Mouse (Mus musculus): ENCODE data around the gene Sf3a1. TPM values are rescaled to one million over a fixed set of nuclear protein-coding genes. Genes with fewer than 3 reads are reported as not detected.

Sf3a1 gene
- 23.1 TPM for polyA plus RNA-seq (2014; fragmentation: Illumina TruSeq; extraction: RNeasy Lipid Tissue Mini Kit (QIAGEN cat#74804); ENCODE audit: low read depth, low replicate concordance)

DNA sequence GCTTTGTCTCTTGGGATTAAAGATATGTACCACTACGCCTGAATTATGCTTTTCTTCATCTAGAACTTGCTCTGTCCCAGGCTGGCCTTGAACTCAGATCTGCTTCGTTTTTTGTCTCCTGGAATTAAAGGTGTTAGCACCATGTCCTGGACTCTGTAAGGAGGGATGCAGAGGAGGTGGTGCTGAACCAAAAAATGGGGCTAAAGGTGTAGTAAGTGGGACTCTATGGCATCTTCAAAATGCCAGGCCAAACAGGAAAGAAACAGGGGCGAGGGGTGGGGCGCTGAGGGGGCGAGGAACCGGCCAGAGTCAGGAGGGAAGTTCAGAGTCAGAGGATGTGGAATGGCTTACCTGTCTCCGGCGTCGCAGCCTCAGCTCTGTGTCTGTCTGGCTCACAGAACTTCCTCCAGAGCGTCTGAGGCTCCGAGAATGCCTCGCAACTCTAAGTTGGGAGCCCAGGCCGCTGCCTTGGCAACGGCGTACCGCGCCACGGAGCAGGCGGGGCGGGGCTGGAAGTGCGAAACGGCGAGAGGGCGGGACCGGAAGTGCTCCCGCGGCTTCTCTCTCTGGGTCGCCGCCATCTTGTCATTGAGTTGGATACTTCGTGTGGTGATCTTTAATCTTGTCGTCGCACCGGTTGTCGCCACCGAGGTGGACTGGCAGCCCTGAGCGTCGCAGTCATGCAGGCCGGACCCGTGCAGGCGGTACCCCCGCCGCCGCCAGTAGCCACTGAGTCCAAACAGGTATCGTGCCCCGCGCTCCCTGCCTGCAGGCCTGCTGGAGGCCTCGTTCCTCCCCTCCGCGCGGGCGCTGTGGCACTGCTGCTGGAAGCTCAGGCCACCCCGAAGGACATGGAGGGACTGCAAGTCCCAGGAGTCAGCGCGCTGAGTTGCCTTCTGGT is at the start of gene Sf3a1, which contains the start of gene Ccdc157:
Gene Sf3a1, plus strand, starts transcription at position 543 of the 901 bp plus-strand sequence.
Gene Ccdc157, minus strand, starts transcription at position 486 of the 901 bp plus-strand sequence.

DNA sequence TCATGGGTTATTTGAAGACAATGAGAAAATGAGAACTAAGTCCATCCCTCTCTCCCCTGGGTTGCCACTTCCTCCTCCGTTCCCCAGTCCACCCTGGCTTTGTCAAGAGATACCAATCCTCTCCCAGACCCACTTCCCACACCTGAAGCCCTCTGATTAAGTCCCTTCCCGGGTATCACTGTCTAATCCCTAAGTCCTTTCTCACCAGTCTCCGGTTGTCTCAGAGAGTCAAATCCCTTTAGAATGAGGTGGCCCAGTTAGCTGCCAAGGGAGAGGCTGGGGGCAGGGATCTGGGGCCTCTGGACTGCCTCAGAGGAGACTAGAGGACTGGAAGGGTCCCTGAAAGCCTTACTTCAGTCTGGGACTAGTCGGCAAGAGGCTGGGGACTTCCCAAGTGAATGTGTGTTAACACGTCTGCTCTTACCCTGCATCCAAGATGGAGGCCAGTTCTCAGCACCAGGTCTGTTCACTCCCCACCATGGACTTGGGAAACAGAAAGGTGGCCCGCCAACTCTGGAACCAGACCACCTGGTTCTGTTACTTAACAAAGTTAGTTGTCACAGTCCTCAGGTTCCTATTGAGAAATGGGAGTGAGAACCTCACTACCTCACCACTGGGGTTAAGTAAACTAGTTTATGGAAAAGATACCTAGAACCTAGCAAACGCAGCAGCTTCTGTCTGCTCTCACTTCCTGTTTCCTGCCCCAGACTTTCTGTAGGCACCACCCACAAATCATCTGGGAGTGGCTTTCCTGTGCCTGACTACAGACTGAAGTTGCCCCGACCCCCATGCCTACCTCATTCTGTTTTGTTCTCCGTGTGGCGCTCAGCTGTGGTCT is 37.2 kb upstream of the Sf3a1 start, which contains the start of gene Sec14l2:
Gene Sec14l2, minus strand, starts transcription at position 674 of the 838 bp plus-strand sequence.

GRCm38 (mm10) chr11:4134986-4135935 is 24.9 kb upstream of the Sf3a1 start, which contains the start of gene Rnf215:
TSS of gene Rnf215 (plus strand) at chr11:4135202.

DNA sequence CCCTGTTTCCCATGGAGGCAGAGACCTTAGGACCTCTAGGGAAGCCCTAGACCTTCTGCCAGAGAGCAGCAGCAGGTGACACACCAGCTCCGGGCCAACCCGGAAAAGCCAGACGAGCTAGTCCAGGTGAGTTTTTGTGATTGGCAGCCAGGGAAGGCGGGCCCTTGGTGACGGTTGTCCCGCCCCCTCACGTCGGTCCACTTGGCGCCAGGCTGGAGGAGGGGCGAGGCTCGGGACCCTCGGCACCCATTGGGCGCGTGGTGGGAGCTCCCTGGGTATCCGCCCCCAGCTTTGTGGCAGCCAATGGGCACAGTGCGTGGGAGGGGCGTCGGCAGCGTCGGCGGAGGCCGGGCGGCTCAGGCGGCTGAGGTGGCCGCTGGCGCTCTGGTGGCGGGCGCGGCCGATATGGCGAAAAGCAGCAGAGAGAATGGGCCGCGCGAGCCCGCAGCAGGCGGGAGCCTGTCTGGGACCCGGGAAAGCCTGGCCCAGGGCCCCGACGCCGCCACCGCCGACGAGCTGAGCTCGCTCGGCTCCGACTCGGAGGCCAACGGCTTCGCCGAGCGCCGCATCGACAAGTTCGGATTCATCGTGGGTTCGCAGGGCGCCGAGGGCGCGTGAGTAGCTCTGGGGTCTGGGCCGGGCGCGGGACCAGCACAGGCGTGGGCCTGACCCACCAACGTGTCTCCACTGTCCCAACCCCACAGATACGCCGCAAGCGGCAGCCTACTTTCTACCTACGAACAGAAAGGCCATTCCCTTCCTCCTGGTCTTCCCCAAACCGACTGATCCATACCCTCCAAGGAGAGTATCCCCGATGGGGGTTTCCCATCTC is 26.6 kb downstream of the Sf3a1 start, which contains the start of gene Tbc1d10a:
Gene Tbc1d10a, plus strand, starts transcription at position 304 of the 832 bp plus-strand sequence.

DNA sequence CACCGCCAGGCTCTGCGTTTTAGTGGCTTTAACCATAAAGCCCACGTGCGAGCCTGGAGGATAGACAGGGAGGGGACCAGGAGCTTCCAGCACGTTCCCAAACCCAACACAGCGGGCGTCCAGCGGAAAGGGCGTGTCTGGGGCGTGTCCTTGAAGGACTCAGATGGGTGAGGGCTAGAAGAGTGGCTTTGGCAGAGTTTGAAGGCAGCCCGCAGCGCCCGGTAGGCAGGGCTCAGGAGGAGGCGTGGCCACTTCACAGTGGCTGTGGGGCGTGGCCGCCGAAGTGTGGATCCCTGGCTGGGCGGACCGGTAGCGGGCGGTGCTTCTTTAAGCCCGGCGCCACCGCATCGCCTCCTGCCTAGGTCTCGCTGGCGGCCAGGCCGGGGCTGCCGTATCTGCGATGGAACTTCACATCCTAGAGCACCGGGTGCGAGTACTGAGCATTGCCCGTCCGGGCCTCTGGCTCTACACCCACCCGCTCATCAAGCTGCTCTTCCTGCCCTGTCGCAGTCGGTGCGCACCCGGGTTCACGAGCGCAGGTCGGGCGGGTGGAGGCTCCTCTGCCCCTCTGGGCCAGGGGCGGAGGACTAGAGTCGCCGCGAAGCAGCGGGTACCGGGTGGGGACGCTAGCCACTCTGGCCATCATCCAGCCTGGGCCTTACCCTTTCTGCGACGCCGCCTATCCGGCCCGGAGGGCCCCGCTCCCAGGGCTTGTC is 57.9 kb downstream of the Sf3a1 start, which contains the start of gene Castor1:
Gene Castor1, plus strand, starts transcription at position 312 of the 716 bp plus-strand sequence.

Other genes with a start within 250 kb of the Sf3a1 start
- gene Slc35e4, start 245.7 kb upstream of the Sf3a1 start, polyA plus RNA-seq (2014; fragmentation: Illumina TruSeq; extraction: RNeasy Lipid Tissue Mini Kit (QIAGEN cat#74804); ENCODE audit: low read depth, low replicate concordance), result 4.1 TPM
- gene Tcn2, start 228.2 kb upstream of the Sf3a1 start, polyA plus RNA-seq (2014; fragmentation: Illumina TruSeq; extraction: RNeasy Lipid Tissue Mini Kit (QIAGEN cat#74804); ENCODE audit: low read depth, low replicate concordance), result 54.6 TPM
- gene Pes1, start 196.4 kb upstream of the Sf3a1 start, polyA plus RNA-seq (2014; fragmentation: Illumina TruSeq; extraction: RNeasy Lipid Tissue Mini Kit (QIAGEN cat#74804); ENCODE audit: low read depth, low replicate concordance), result 24.7 TPM
- not detected for gene 4930556J24Rik, start 183.6 kb upstream of the Sf3a1 start, polyA plus RNA-seq (2014; fragmentation: Illumina TruSeq; extraction: RNeasy Lipid Tissue Mini Kit (QIAGEN cat#74804); ENCODE audit: low read depth, low replicate concordance)
- not detected for gene Gal3st1, start 176.7 kb upstream of the Sf3a1 start, polyA plus RNA-seq (2014; fragmentation: Illumina TruSeq; extraction: RNeasy Lipid Tissue Mini Kit (QIAGEN cat#74804); ENCODE audit: low read depth, low replicate concordance)
- gene Sec14l4, start 128.9 kb upstream of the Sf3a1 start, polyA plus RNA-seq (2014; fragmentation: Illumina TruSeq; extraction: RNeasy Lipid Tissue Mini Kit (QIAGEN cat#74804); ENCODE audit: low read depth, low replicate concordance), result 0.29 TPM
- not detected for gene Sec14l3, start 95.5 kb upstream of the Sf3a1 start, polyA plus RNA-seq (2014; fragmentation: Illumina TruSeq; extraction: RNeasy Lipid Tissue Mini Kit (QIAGEN cat#74804); ENCODE audit: low read depth, low replicate concordance)
- 152 TPM for gene Mtfp1, start 64.9 kb upstream of the Sf3a1 start, polyA plus RNA-seq (2014; fragmentation: Illumina TruSeq; extraction: RNeasy Lipid Tissue Mini Kit (QIAGEN cat#74804); ENCODE audit: low read depth, low replicate concordance)
- gene Sec14l2, start 36.9 kb upstream of the Sf3a1 start, polyA plus RNA-seq (2014; fragmentation: Illumina TruSeq; extraction: RNeasy Lipid Tissue Mini Kit (QIAGEN cat#74804); ENCODE audit: low read depth, low replicate concordance), result 0.71 TPM
- 19.4 TPM for gene Rnf215, start 25.1 kb upstream of the Sf3a1 start, polyA plus RNA-seq (2014; fragmentation: Illumina TruSeq; extraction: RNeasy Lipid Tissue Mini Kit (QIAGEN cat#74804); ENCODE audit: low read depth, low replicate concordance)
- 7.5 TPM for gene Ccdc157, start 57 bp upstream of the Sf3a1 start, polyA plus RNA-seq (2014; fragmentation: Illumina TruSeq; extraction: RNeasy Lipid Tissue Mini Kit (QIAGEN cat#74804); ENCODE audit: low read depth, low replicate concordance)
- 13.9 TPM for gene Tbc1d10a, start 26.4 kb downstream of the Sf3a1 start, polyA plus RNA-seq (2014; fragmentation: Illumina TruSeq; extraction: RNeasy Lipid Tissue Mini Kit (QIAGEN cat#74804); ENCODE audit: low read depth, low replicate concordance)
- 4.2 TPM for gene Castor1, start 57.9 kb downstream of the Sf3a1 start, polyA plus RNA-seq (2014; fragmentation: Illumina TruSeq; extraction: RNeasy Lipid Tissue Mini Kit (QIAGEN cat#74804); ENCODE audit: low read depth, low replicate concordance)
- 0.18 TPM for gene Osm, start 76.1 kb downstream of the Sf3a1 start, polyA plus RNA-seq (2014; fragmentation: Illumina TruSeq; extraction: RNeasy Lipid Tissue Mini Kit (QIAGEN cat#74804); ENCODE audit: low read depth, low replicate concordance)
- 0.39 TPM for gene Lif, start 97.2 kb downstream of the Sf3a1 start, polyA plus RNA-seq (2014; fragmentation: Illumina TruSeq; extraction: RNeasy Lipid Tissue Mini Kit (QIAGEN cat#74804); ENCODE audit: low read depth, low replicate concordance)

Data from heart, adult 10 weeks (tissue).